Mouse (Mus musculus): ENCODE measurements around the gene Olfr493.

Gene Olfr493

GRCm38 (mm10) chr7:108346879-108347278 is at the start of gene Olfr493:
Gene Olfr493 (minus strand): TSS chr7:108346979.
- no peak for DNase-seq (ENCODE audit: inconsistent ontology term)

- no peak for DNase-seq (ENCODE audit: inconsistent ontology term)
Observed at GRCm38 (mm10) chr7:108392867-108393266, 46.1 kb upstream of the Olfr493 start, which contains the start of gene Olfr495. Gene Olfr495 (plus strand): TSS chr7:108393167.

- DNase-seq (ENCODE audit: inconsistent ontology term): no peak
Observed at GRCm38 (mm10) chr7:108365035-108365434, 18.3 kb upstream of the Olfr493 start, which contains the start of gene Olfr494. Gene Olfr494 (plus strand): TSS chr7:108365335.

- no peak for DNase-seq (ENCODE audit: inconsistent ontology term)
Observed at GRCm38 (mm10) chr7:108323574-108323973, 23.2 kb downstream of the Olfr493 start, which contains the start of gene Olfr492. Gene Olfr492 (minus strand): TSS chr7:108323674.

GRCm38 (mm10) chr7:108313151-108313550 is 33.6 kb downstream of the Olfr493 start, which contains the start of gene Olfr491:
Gene Olfr491 (plus strand): TSS chr7:108313451.
- no peak for DNase-seq (ENCODE audit: inconsistent ontology term)
